Mouse (Mus musculus): Measurements from ENCODE around the gene Stk11ip. TPM values are rescaled to one million over a fixed set of nuclear protein-coding genes. Genes with fewer than 3 reads are reported as not detected.

Stk11ip gene
- total RNA-seq (2014; rRNA removed) (28.8 and 32.7 TPM in 2 replicates), polyA plus RNA-seq (2015; fragmentation: Nextera tagmentation; extraction: Ambion mirVana) (15.6 and 16.9 TPM in 2 replicates)

DNA sequence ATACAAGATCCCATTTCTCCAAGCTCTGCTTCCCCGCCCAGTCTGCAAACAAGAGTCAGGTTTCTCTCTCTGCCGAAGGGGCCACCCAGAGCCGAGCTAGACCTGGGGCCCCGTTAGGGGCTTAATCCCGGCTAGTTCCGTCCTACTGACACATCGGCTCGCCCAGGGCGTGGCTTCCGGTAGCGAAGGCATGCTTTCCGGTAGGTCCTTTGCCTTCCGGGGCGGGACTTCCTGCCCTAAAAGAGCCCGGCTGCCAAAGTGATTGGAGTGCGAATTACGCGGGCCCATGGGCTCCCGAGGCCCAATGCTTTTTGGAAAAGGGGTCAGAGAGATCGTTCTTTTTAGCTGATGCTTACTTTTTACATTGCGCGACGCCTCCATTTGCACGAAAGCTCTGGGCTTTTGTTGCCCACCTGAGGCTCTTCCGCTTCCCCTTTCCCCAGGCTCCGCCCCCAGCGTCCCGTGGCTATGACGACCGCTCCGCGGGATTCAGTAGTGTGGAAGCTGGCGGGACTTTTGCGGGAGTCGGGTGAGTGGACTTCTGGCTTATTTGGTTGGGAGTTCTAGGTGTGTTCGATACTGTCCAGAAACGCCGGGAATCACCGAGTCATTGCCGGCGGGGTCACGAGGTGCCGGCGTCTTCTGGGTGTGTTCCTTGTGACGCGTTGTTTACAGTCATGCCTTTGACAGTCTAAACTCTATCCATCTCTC lies at the start of gene Stk11ip:
Gene Stk11ip, plus strand, starts transcription at position 209 of the 711 bp plus-strand sequence.
- ATAC-seq (ENCODE audit: low FRiP score), result peak; percentile 94
- H3K9me3 ChIP-seq (ENCODE audit: low read length), result no peaks in the 10 kb centered on the region
- peak within 1 kb of the TSS; percentile 55 for H3K4me2 ChIP-seq (ENCODE audit: low read depth, low read length, poor library complexity, severe bottlenecking)
- H3K27ac ChIP-seq (ENCODE audit: low read depth, low read length), result peak within 1 kb of the TSS; percentile 76
- no peaks in the 10 kb centered on the region for H3K27me3 ChIP-seq (ENCODE audit: insufficient read depth, low read length)
- WGBS, result 1% methylated on average over 46 of the region's 46 CpGs
- peak; percentile 97 for DNase-seq (ENCODE audit: low spot score)
- H3K36me3 ChIP-seq (ENCODE audit: insufficient read depth, low read length), result peaks cover 10% of the 10 kb centered on the region
- H3K9ac ChIP-seq (replicated peaks; ENCODE audit: low read length, poor library complexity, severe bottlenecking), result peak within 1 kb of the TSS; percentile 64
- peak within 1 kb of the TSS; percentile 69 for H3K4me3 ChIP-seq (ENCODE audit: low read depth, low read length)
- no peaks in the 10 kb centered on the region for H3K4me1 ChIP-seq (ENCODE audit: insufficient read depth, low read length)
- no peak for TF ChIP-seq CTCF (IDR thresholded peaks at IDR 0.05)

DNA sequence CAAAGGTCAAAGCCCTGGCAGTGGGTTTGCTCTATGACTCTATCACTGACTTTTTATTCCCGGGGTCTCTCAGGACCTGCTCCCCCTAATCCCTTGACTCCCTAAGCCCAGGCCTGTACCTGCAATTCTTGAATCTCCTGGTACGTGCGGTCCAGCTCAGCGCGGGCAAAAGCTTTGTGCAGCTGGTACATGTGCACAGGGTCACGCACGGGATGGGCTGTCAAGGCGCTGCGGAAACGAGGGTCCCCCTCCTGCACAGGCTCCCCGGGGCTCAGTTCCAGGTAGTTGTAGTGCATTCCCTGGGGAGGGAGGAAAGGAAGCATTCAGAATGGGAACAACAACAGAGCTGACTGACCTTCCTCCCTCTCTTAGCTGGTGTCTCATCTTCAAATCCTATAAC lies 44.9 kb upstream of the Stk11ip start:
- Histone ChIP-seq H3K36me3 (ENCODE audit: insufficient read depth, low read length) (peaks cover 51% of the 10 kb centered on the region), H3K9me3 (ENCODE audit: low read length) (no peaks in the 10 kb centered on the region), H3K4me1 (ENCODE audit: insufficient read depth, low read length) (0 out of 2 replicates have a peak, but pooled peaks cover 3% of the 10 kb centered on the region), H3K27ac (ENCODE audit: low read depth, low read length) (no peak overlapping the region), H3K4me3 (ENCODE audit: low read depth, low read length) (no peak overlapping the region), H3K27me3 (ENCODE audit: insufficient read depth, low read length) (no peaks in the 10 kb centered on the region), H3K4me2 (ENCODE audit: low read depth, low read length, poor library complexity, severe bottlenecking) (no peak overlapping the region), H3K9ac (replicated peaks; ENCODE audit: low read length, poor library complexity, severe bottlenecking) (no peak overlapping the region)
- DNase-seq (ENCODE audit: low spot score), result no peak
- no peak for ATAC-seq (ENCODE audit: low FRiP score)
- TF ChIP-seq CTCF (IDR thresholded peaks at IDR 0.05), result no peak
- 88% methylated on average over 11 of the region's 11 CpGs for WGBS

DNA sequence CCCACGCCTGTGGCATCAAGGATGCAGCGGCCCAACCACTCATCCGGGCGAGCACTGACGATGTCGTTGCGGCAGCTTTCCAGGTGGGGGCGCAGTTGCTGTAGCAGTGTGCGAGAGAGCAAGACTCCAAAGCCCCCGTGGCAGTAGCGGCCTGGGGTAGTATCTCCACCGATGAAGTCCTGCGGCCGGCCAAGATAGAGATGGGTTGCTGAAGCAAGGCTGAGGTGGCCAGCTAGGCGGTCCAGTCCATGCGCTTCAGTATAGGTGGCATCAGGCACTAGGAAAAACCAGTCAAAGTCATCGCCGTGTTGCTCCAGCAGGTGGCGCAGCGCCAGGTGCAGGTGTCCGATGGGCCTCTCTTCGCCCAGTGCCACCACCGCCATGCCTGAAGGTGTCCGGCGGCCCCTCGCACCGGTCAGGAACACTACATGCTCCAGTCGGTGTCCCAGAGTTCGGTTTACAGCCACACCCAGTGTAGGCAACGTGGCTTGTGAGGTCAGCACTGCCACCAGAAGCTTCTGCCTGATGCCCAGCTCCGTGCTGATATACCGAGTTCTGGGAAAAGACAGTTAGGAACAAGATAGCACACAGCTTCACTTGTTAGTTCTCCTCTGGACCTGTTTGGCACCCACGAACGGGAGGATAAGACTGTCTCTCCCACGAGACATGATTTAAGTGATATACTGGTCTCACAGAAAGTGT lies 43.9 kb upstream of the Stk11ip start:
- WGBS, result 7% methylated on average over 35 of the region's 35 CpGs
- Histone ChIP-seq H3K27me3 (ENCODE audit: insufficient read depth, low read length) (no peaks in the 10 kb centered on the region), H3K36me3 (ENCODE audit: insufficient read depth, low read length) (peaks cover 42% of the 10 kb centered on the region), H3K4me2 (ENCODE audit: low read depth, low read length, poor library complexity, severe bottlenecking) (peak overlapping the region; percentile 85), H3K9me3 (ENCODE audit: low read length) (no peaks in the 10 kb centered on the region), H3K4me3 (ENCODE audit: low read depth, low read length) (peak overlapping the region; percentile 89; the same call in 1 of the 2 replicates), H3K4me1 (ENCODE audit: insufficient read depth, low read length) (0 out of 2 replicates have a peak, but pooled peaks cover 3% of the 10 kb centered on the region), H3K27ac (ENCODE audit: low read depth, low read length) (no peak overlapping the region), H3K9ac (replicated peaks; ENCODE audit: low read length, poor library complexity, severe bottlenecking) (0 out of 2 replicates have a peak overlapping the region, but pooled peaks have one; percentile 19)
- DNase-seq (ENCODE audit: low spot score) (peak; percentile 86), ATAC-seq (ENCODE audit: low FRiP score) (no peak; the same call in 1 of the 2 replicates)
- peak; percentile 85 for TF ChIP-seq CTCF (IDR thresholded peaks at IDR 0.05)

DNA sequence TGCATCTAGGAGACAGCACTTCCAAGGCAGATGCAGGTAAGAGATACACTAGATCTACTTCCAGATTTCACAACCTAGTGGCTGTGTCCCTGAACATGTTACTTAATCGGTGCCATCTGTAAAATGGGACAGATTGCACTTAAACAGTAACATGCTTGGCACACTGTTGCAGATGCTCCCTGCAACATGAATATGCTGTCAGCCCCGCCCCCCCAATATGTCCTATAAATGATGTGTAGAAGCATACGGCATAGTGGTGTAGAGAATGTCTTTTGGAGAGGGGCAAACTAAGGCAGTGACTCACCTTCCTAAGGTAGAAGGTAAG lies 43.4 kb upstream of the Stk11ip start:
- no peaks in the 10 kb centered on the region for H3K27me3 ChIP-seq (ENCODE audit: insufficient read depth, low read length)
- TF ChIP-seq CTCF (IDR thresholded peaks at IDR 0.05), result no peak
- H3K9me3 ChIP-seq (ENCODE audit: low read length), result no peaks in the 10 kb centered on the region
- H3K36me3 ChIP-seq (ENCODE audit: insufficient read depth, low read length), result peaks cover 43% of the 10 kb centered on the region
- no peak for DNase-seq (ENCODE audit: low spot score)
- 47% methylated on average over 3 of the region's 3 CpGs for WGBS
- no peak for ATAC-seq (ENCODE audit: low FRiP score)
- 0 out of 2 replicates have a peak, but pooled peaks cover 3% of the 10 kb centered on the region for H3K4me1 ChIP-seq (ENCODE audit: insufficient read depth, low read length)
- H3K9ac ChIP-seq (replicated peaks; ENCODE audit: low read length, poor library complexity, severe bottlenecking), result no peak overlapping the region
- no peak overlapping the region for H3K27ac ChIP-seq (ENCODE audit: low read depth, low read length)
- peak overlapping the region; percentile 85 for H3K4me2 ChIP-seq (ENCODE audit: low read depth, low read length, poor library complexity, severe bottlenecking)
- H3K4me3 ChIP-seq (ENCODE audit: low read depth, low read length), result peak overlapping the region; percentile 89

DNA sequence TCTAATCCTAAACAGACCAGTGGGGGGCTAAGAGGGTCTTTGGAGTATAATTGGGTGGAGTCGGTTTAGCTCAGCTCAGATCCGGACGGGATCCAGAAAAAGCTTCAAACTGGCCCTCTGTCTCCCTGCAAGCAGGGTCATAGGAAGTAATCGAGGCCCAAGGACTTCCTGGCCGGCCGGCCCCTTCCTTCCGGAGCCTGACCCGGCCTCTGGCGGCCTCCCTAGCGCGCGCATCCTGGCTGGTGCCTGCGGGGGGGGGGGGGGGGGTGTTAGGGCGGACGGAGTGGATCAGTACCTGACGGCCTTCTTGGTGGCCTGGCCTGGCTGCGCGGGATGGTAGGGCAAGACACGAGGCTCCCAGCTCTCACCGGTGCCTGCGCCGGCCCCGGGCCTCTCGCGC lies 42.8 kb upstream of the Stk11ip start:
- peak overlapping the region; percentile 89 for H3K4me3 ChIP-seq (ENCODE audit: low read depth, low read length)
- H3K27ac ChIP-seq (ENCODE audit: low read depth, low read length), result peak overlapping the region; percentile 77
- no peak for DNase-seq (ENCODE audit: low spot score)
- ATAC-seq (ENCODE audit: low FRiP score), result no peak
- peak overlapping the region; percentile 88 for H3K9ac ChIP-seq (replicated peaks; ENCODE audit: low read length, poor library complexity, severe bottlenecking)
- H3K4me2 ChIP-seq (ENCODE audit: low read depth, low read length, poor library complexity, severe bottlenecking), result peak overlapping the region; percentile 85
- no peak for TF ChIP-seq CTCF (IDR thresholded peaks at IDR 0.05)
- 0 out of 2 replicates have a peak, but pooled peaks cover 3% of the 10 kb centered on the region for H3K4me1 ChIP-seq (ENCODE audit: insufficient read depth, low read length)
- 2% methylated on average over 16 of the region's 25 CpGs for WGBS
- H3K9me3 ChIP-seq (ENCODE audit: low read length), result no peaks in the 10 kb centered on the region
- H3K27me3 ChIP-seq (ENCODE audit: insufficient read depth, low read length), result no peaks in the 10 kb centered on the region
- peaks cover 44% of the 10 kb centered on the region for H3K36me3 ChIP-seq (ENCODE audit: insufficient read depth, low read length)
